Mouse (Mus musculus): ENCODE results near the gene Tgoln1.

The Tgoln1 gene

GRCm38 (mm10) chr6:72630370-72630769 lies 13.6 kb upstream of the Tgoln1 start:
- WGBS = 96% methylated on average over 2 of the region's 2 CpGs

GRCm38 (mm10) chr6:72627276-72627675 lies 10.5 kb upstream of the Tgoln1 start:
- WGBS = 88% methylated on average over 16 of the region's 16 CpGs

DNA sequence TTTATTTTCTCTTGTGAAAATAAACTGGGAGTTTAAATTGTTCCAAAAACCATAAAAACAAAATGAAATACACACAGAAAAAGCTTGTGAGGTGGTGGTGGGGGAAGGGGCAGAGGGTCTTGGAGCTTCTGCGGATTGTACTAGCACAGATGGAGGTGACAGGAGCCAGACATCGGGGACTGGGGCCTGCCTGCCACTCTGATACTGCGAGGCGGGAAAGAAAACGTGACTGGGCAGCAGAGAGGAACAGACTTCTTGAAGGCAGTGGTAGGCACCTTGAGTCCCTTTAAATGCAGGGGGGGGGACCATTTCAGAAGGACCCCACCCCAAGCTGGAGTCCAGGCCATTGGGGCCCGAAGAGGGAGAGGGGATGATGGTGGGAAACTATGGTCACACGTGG lies 9.6 kb upstream of the Tgoln1 start:
- WGBS = 85% methylated on average over 7 of the region's 7 CpGs

GRCm38 (mm10) chr6:72623661-72624402 lies 7.0 kb upstream of the Tgoln1 start:
- WGBS = 87% methylated on average over 8 of the region's 8 CpGs

DNA sequence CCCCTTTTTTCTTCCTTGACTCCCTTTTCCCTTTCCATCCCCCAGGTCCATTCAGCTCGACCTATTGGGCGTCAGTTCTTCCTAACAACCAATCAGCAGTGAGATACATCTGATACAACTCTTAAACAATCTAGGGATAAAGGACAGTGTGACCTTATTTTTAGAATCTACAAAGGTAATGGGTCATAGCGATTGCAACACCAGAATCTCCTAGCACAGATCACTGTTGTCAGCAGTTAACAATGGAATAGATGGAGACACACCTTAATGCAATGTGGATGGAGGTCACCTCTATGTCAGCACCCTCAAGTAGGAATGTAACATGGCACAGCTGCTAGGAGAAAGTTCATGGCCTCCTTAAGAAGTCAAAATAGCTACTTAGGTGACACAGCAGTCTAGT lies 6.1 kb upstream of the Tgoln1 start:
- WGBS = 49% methylated on average over 3 of the region's 3 CpGs

DNA sequence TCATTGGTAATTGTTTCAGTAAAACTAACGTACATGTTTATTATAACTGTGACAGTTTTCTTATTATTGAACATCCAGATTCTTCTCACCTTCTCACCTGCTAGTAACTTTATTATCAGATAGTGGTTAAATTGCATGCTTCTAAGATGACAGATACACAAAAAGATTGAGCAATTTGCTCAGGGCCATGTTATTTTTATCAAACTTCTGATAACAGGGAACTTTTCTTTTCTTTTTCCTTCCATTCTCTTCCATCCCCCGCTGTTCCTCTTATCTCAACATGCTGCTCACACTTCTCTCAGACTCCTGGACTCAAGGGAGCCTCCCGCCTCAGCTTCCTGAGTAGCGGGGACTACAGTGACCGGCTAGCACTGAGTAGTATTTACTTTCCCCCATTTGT lies 4.1 kb upstream of the Tgoln1 start:
- 84% methylated on average over 5 of the region's 5 CpGs for WGBS

DNA sequence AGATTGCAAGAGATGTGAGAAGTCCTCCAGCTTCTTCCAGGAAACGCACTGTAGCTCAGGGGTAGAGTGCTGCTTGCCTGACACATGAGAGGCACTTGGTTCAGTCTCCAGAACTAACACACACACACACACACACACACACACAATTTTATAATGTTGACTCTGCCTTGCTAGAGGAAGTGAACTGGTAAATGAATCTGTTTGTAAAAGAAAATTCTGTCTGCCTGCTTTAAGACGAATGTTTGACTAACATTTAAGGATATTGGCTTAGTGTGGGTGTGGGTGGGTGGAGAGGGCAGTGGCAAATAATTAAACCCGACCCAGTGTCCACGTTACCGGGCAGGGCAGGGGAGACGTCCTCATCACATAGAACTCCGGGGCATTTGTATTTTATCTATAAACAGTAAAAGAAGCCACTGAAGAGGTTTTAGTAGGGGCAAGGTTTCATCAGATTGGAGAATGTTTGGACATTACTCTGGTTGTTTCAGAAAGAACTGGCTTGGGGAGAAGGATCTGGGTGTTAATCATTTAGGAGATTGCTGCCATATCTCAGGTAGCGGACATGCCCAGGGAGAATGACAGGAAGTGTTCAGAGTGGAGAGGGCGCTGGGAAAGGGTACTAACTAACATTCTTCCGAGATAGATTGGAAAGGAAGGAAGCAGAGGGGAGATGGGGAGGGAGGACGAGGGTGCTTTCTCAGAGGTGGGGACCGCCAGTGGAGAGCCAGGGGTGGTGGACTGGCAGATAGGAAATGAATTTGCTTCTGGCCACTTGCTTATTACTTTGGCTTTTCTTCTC lies 3.1 kb upstream of the Tgoln1 start:
- WGBS = 61% methylated on average over 12 of the region's 12 CpGs

DNA sequence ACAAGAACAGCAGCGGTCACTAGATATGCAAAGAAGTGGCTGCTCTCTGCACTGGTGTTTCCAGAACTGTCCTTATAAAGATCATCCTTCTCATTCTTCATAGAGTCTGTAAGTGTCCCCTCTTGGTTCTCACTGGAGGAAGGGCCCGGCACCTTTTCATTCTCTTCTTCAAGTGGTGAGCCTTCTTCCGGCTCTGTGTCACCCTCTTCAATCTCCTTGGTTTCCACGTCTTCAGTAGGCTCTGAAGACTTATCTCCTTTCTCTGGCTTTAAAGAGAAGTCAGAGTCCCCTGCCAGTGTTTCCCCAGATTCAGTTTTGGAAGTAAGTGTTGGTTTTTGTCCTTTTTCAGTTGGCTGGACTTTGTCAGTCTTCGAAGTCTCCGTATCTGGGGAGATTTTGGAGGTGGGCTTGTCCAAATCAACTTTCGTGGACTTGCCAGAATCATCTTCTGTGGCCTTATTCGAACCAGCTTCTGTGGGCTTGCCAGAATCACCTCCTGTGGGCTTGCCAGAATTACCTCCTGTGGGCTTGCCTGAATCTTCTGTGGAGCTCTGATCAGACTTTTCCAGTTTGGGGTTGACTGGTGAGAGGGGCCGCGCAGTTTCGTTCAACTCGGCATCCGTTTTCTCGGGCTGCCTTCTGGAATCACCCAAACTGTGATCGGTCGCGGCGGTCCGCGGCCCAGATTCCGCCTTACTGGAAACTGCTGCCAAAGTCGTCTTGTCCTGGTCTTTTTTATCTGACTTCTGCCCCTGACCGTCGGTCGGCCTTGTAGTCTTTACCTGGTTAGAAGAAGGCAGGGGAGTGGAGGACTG lies 1.0 kb downstream of the Tgoln1 start:
- 18% methylated on average over 25 of the region's 25 CpGs for WGBS

DNA sequence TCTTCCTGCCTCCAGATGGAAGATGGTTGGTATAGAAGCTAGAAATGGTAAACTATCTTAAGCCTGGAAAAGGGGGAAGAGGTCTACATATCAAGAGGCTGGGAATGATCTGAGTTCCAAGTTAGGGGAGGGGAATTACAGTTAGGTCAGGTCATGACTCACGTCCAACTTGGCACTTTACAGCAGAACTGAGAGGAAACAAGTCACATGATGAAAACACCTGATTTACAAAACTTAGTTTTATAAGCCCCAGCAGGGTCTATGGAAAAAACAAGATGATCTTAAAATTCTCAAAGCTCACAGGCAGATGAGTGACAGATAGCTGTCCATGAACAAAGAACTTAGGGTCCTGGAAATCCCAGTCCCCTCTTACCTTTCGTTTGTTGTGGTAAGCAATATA lies 1.6 kb downstream of the Tgoln1 start:
- 55% methylated on average over 2 of the region's 2 CpGs for WGBS

- 53% methylated on average over 4 of the region's 4 CpGs for WGBS
These were observed 6.5 kb downstream of the Tgoln1 start for GRCm38 (mm10) chr6:72610261-72610660.

DNA sequence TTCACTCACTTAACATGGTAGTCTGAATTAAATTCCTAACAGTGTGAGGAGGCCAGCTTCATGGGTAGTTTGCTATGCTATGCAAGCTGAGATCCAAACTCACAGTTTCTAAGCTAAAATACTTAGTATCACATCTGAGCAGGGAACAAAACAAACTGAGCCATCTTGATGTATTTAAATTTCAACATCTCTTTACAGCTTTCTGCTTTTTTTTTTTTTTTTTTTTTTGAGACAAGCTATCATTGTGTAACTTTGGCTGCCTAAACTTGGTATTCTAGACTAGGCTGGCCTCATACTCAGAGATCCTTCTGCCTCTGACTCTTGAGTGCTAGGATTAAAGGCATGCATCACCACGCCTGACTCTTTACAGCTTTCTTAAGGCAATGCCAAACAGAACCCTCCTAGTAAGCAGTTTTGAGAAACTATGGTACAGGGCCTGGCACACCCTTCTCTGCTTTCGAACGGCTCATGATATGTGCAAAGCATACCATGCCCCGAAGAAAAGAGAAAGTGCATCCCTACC lies 8.1 kb downstream of the Tgoln1 start:
- 86% methylated on average over 4 of the region's 4 CpGs for WGBS

DNA sequence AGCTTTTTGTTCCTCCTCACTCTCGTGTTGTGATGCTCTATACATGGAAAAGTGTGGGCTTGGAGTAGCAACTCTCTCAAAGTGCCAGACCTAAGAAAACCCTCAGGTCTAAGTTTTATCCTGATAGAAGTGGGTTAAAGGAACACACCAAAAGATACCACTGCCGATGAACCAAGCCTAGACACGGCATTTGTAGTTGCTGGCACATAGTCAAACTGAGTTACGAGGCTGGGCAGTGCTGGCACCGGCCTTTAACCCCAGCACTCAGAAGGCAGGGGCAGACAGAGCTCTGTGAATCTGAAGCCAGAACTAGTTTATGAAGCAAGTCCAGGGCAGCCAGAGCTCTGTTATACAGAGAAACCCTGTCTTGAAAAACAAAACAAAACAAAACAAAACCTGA lies 9.1 kb downstream of the Tgoln1 start:
- WGBS = 64% methylated on average over 5 of the region's 5 CpGs

DNA sequence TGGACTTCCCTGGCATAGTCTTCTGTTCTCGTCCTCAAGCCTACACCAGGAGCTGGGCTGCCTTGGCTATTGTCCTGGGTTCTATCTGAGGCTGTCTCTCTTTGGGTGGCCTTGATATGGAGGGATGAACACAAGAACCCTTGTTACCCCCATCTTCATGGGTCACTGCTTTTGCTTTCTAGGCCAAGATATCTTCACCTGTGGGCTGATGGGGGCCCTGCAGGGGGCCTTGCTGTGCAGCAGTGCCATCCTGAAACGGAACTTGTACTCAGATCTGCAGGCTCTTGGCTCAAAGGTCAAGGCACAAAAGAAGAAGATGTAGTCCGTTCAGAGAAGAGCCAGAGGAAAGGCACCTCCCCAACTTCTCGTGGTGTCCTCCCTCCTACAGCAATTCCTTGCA lies 9.7 kb downstream of the Tgoln1 start:
- 81% methylated on average over 4 of the region's 4 CpGs for WGBS

DNA sequence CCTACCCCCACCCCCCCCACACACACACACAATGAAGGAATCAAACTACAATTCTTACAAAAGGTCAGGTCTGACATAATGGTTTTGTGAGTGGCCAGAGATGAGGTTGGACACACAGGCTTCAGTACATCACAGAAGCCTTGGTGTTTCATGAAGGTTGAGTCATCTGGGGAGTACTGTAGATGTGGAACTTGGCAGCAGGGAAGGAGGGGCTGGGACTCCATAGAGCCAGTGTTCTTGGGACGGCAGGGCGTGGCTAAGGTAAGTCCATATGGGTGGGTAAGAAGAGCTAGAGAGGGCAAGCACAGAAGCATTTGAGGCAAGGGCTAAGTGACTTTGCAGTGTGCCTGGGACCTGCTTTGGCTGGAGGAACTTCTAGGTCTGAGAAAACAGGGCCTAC lies 12.7 kb downstream of the Tgoln1 start:
- 91% methylated on average over 2 of the region's 2 CpGs for WGBS

DNA sequence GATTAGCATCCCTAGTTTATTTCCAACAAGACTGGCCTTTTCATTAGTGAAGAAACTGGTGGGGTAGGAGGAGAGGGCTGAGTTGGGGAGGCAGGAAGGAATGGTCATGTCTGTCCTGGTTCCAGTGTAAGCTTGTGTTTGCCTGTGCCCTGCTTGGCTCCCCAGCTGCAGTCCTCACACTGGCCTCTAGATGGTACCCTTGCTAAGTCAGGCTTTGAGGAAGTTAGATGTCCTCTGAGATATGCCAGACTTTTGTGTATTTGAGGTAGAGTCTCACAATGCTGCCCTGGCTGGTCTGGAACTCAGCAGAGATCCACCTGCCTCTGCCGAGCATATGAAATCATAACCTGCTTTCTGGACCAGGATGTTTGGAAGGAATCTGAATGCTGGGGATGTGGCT lies 15.1 kb downstream of the Tgoln1 start:
- WGBS = 39% methylated on average over 1 of the region's 1 CpGs

DNA sequence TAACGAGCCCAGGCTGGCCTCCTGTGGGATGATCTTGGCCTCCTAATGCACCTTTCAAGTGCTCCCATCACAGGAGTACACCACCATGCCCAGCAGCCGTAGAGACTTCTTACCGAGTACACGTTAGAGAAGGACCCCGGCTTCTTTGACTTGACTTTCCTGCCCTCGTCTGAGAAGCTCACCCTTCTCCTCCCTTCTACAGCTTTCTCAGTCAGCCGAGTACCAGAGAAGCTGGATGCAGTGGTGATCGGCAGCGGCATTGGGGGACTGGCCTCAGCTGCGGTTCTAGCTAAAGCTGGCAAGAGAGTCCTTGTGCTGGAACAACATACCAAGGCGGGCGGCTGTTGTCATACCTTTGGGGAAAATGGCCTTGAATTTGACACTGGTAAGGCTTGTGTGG lies 16.0 kb downstream of the Tgoln1 start:
- 87% methylated on average over 12 of the region's 12 CpGs for WGBS

DNA sequence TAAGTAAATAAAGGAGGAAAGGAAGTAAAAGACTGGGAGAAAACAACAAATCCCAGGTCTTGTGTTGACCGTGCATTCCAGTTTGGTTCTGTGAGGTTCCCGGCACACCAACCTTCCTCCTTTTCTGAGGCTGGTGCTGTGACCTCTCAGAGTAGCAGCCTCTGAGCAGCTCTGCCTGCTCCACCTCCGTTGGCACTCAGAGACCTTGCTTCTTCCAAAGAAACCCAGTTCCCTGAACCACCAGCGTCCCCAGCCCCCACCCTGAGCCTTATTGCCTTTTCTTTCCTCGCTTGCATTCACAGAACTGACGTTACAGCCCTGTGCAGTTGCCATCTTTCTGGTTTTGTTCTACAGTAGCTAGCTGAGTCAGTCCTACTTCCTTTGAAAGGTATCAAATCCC lies 16.6 kb downstream of the Tgoln1 start:
- WGBS = 73% methylated on average over 6 of the region's 6 CpGs

DNA sequence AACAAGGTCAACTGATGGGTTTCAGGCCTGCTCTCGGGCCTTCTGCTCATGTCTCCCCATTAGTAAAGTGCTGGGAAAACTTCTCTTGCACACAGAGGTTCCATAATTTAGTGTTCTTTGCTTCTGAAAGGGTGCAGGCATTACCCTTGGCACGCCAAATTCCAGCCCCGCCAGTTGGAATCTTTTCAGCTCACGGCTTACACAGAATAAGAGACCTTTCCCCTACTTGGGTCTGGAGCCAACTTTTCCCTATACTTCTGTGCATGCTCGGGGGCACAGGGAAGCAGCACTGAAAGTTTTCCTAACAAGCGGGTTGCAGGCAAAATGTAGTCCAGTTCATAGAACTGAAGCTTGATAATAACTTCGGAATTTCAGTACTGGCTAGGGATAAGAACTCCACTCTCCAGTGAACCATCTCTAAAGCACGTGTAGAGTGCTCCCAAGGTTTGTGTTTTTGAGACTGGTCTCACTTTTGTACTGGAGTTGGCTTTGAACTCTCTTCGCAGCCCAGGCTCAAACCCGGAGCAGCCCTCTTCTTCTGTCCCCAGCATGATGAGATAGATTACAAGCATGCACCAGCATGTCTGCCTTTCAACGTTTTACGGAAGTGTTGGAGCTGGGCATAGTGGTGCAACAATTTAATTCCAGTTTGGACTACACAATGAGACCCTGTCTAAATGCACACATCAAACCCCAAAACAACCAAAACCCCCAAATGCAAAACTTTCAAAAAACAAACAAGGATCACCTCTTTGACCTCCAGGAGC lies 17.8 kb downstream of the Tgoln1 start:
- 26% methylated on average over 12 of the region's 12 CpGs for WGBS

GRCm38 (mm10) chr6:72597956-72598753 lies 18.6 kb downstream of the Tgoln1 start, which contains the start of the genes Elmod3 and Retsat:
TSS of gene Elmod3 (minus strand) at chr6:72598413.
TSS of gene Retsat (plus strand) at chr6:72598475.
- under 1% methylated on average over 38 of the region's 38 CpGs for WGBS

- 24% methylated on average over 13 of the region's 13 CpGs for WGBS
These were observed 19.5 kb downstream of the Tgoln1 start for GRCm38 (mm10) chr6:72597083-72597874.

Measured in cerebral cortex, adult 2 months (tissue).